Comparison of ENCODE assay signal across 10 mouse cellular contexts in the genomic region with DNA sequence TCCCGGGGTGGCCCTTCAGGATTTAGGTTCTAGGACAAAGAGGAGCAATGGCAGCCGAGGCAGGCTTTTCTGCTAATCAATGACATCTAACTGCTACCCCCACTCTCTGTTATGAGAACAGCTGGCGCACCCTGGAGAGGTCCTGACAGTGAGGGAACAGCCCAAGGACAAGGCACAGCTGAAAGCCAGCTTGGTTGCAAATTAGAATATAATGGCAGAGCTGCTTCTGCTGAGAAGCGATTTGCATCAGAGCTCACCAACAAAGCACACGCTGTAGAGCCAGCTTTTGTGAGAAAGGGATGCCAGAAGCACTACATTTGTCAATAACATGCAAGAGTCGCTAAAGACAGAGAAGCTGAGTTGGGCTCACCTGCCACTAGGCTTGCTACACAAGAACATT.
A peak's percentile ranks its signal among the peaks of the same experiment; 100 is the strongest.
DNase-seq lines count a peak whose midpoint lies in the region; ATAC-seq lines count a peak whose summit lies in the region.
"Had no signal": no experiment of that assay in that cellular context is flagged by ENCODE, and none has a peak within 500 bp of the region (broad histone marks: within the 10 kb centered on the region; RNA-seq: fewer than 3 reads in every experiment).

No protein-coding gene starts in this region.

- 2% methylated on average over 6 of the region's 6 CpGs for WGBS in hindbrain, embryonic 13.5 days

- peaks cover 32% of the 10 kb centered on the region for H3K4me1 ChIP-seq in hindbrain, embryonic 13.5 days (replicated peaks)

- ATAC-seq in hindbrain, embryonic 13.5 days (ENCODE audit: low FRiP score): peak; percentile 85
- ATAC-seq: intestine, embryonic 16.5 days had no signal

- H3K4me2 ChIP-seq in hindbrain, embryonic 13.5 days: peak overlapping the region; percentile 10; the same call in 1 of the 2 replicates

- no peaks in the 10 kb centered on the region for H3K27me3 ChIP-seq in hindbrain, embryonic 13.5 days

- no peaks in the 10 kb centered on the region for H3K36me3 ChIP-seq in hindbrain, embryonic 13.5 days

- H3K9me3 ChIP-seq in hindbrain, embryonic 13.5 days: no peaks in the 10 kb centered on the region

- peak; percentile 1 to 30 for DNase-seq in layer of hippocampus, adult 18-20 months (ENCODE audit: low spot score in 2 of 2)
- no peak for DNase-seq in layer of hippocampus, postnatal 25 days (ENCODE audit: extremely low spot score in 1 of 2, low spot score in 1 of 2)
- peak; percentile 65 for DNase-seq in embryo, embryonic 10.5 days (ENCODE audit: low spot score)
- peak; percentile 50 for DNase-seq in neural tube, embryonic 10.5 days (ENCODE audit: extremely low spot score, low spot score)
- no peak for DNase-seq in heart, adult 9 months (ENCODE audit: low spot score in 2 of 2)
- no peak for DNase-seq in heart, postnatal 14 days
- no peak for DNase-seq in urinary bladder, postnatal 4 days (ENCODE audit: low spot score in 2 of 2)
- DNase-seq: gastrocnemius, adult 2 months had no signal

- H3K9ac ChIP-seq in hindbrain, embryonic 13.5 days: no peak overlapping the region; the same call in 1 of the 2 replicates

- peak overlapping the region; percentile 93 for H3K27ac ChIP-seq in hindbrain, embryonic 13.5 days
- H3K27ac ChIP-seq: gastrocnemius, adult 2 months had no signal

- no peak overlapping the region for H3K4me3 ChIP-seq in hindbrain, embryonic 13.5 days
- H3K4me3 ChIP-seq: gastrocnemius, adult 2 months had no signal

- intact Hi-C loops in heart, postnatal 14 days (cut with DNase I): no loop called here

Comparison
In these comparisons a context has a peak if more than half of its experiments do, and no peak if none do; other contexts are left out.
1. DNase-seq: peak in layer of hippocampus, adult 18-20 months (2 of 2), embryo, embryonic 10.5 days (single experiment) and neural tube, embryonic 10.5 days (single experiment); none in layer of hippocampus, postnatal 25 days (0 of 2), heart, adult 9 months (0 of 2), heart, postnatal 14 days (0 of 2) and urinary bladder, postnatal 4 days (0 of 2).